Mouse (Mus musculus): ENCODE results near the gene Kcng4. TPM values are rescaled to one million over a fixed set of nuclear protein-coding genes. Genes with fewer than 3 reads are reported as not detected.

Kcng4 gene
- polyA plus RNA-seq, 1 experiment from 2014 or later: 0.18 TPM

DNA sequence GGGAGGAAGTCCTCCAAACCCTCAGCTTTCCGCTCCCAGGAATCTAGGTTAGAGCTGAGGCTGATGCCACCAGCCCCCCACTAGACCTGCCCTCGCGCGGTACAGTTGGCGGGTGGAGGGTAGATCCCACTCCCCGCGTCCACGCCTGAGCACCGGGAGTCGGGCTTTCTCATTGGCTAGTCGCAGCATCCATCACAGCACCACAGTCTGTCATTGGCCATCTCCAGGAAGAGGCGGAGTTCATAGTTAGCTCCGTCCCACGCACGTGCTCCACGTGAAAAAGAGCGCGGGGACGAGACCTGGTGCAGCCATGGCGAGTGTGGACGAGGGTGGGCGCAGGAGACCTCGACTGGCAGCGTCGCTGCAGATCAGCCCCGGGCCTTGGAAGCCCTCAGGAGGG, 23.0 kb downstream of the Kcng4 start, which contains the start of gene Adad2:
Gene Adad2, plus strand, starts transcription at position 277 of the 400 bp plus-strand sequence.
- ATAC-seq (ENCODE audit: insufficient read depth, low FRiP score): no peak
- Histone ChIP-seq H3K9ac (ENCODE audit: low read length) (no peak within 1 kb of the TSS), H3K4me2 (ENCODE audit: low read depth, low read length) (no peak within 1 kb of the TSS), H3K27ac (ENCODE audit: low read length) (no peak within 1 kb of the TSS), H3K27me3 (ENCODE audit: control insufficient read depth, insufficient read depth, low read length) (no peaks in the 10 kb centered on the region), H3K4me3 (replicated peaks; ENCODE audit: low read length) (no peak within 1 kb of the TSS), H3K4me1 (ENCODE audit: control insufficient read depth, insufficient read depth, low read length) (no peaks in the 10 kb centered on the region), H3K36me3 (ENCODE audit: control insufficient read depth, insufficient read depth, low read length) (no peaks in the 10 kb centered on the region), H3K9me3 (replicated peaks; ENCODE audit: control insufficient read depth, low read length) (0 out of 2 replicates have a peak, but pooled peaks cover 7% of the 10 kb centered on the region)
- WGBS: 79% methylated on average over 26 of the region's 26 CpGs

DNA sequence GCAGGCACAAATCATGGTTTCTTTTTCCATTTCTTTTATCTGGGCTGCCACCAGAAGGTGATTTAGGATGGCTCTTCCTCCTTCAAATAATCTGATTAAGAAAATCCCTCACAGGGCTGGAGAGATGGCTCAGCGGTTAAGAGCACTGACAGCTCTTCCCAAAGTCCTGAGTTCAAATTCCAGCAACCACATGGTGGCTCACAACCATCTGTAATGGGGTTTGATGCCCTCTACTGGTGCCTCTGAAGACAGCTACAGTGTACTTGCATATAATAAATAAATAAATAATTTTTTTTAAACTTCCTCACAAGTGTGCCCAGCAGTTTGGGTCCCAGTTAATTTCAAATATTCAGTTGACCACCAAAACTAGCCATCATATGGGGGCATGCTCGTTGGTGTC, 29.3 kb downstream of the Kcng4 start:
- Histone ChIP-seq H3K9ac (ENCODE audit: low read length) (no peak overlapping the region), H3K27ac (ENCODE audit: low read length) (no peak overlapping the region), H3K4me3 (replicated peaks; ENCODE audit: low read length) (no peak overlapping the region), H3K4me1 (ENCODE audit: control insufficient read depth, insufficient read depth, low read length) (peaks cover 10% of the 10 kb centered on the region), H3K4me2 (ENCODE audit: low read depth, low read length) (no peak overlapping the region), H3K27me3 (ENCODE audit: control insufficient read depth, insufficient read depth, low read length) (no peaks in the 10 kb centered on the region), H3K36me3 (ENCODE audit: control insufficient read depth, insufficient read depth, low read length) (peaks cover 11% of the 10 kb centered on the region), H3K9me3 (replicated peaks; ENCODE audit: control insufficient read depth, low read length) (0 out of 2 replicates have a peak, but pooled peaks cover 7% of the 10 kb centered on the region)
- WGBS: 83% methylated on average over 2 of the region's 2 CpGs
- no peak for ATAC-seq (ENCODE audit: insufficient read depth, low FRiP score)

DNA sequence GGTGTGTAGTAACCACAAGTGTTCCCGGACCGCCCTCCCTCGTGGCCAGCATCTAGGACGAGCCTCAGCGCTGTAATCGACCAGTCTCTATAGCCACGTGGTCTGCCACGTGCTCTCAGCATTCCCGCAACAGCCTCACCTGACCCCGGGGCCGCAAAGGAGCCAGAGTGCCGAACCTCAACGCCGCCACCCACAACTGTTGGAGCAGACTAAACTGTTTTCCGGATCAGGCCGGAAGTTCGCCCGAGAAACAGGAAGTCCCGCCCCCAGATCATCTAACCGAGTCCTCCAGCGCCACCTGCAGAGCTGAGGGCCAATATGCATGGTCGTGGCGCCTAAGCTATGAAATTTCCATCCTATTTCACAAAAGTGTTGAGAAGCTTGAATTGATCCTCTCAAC, 30.5 kb downstream of the Kcng4 start, which contains the start of gene Taf1c:
Gene Taf1c, minus strand, starts transcription at position 227 of the 400 bp plus-strand sequence.
- WGBS: under 1% methylated on average over 23 of the region's 23 CpGs
- Histone ChIP-seq H3K4me3 (replicated peaks; ENCODE audit: low read length) (peak within 1 kb of the TSS; percentile 82), H3K27ac (ENCODE audit: low read length) (peak within 1 kb of the TSS; percentile 61), H3K36me3 (ENCODE audit: control insufficient read depth, insufficient read depth, low read length) (peaks cover 17% of the 10 kb centered on the region), H3K9ac (ENCODE audit: low read length) (peak within 1 kb of the TSS; percentile 92), H3K27me3 (ENCODE audit: control insufficient read depth, insufficient read depth, low read length) (no peaks in the 10 kb centered on the region), H3K9me3 (replicated peaks; ENCODE audit: control insufficient read depth, low read length) (0 out of 2 replicates have a peak, but pooled peaks cover 7% of the 10 kb centered on the region), H3K4me1 (ENCODE audit: control insufficient read depth, insufficient read depth, low read length) (peaks cover 10% of the 10 kb centered on the region), H3K4me2 (ENCODE audit: low read depth, low read length) (peak within 1 kb of the TSS; percentile 86)
- ATAC-seq (ENCODE audit: insufficient read depth, low FRiP score): peak; percentile 87

DNA sequence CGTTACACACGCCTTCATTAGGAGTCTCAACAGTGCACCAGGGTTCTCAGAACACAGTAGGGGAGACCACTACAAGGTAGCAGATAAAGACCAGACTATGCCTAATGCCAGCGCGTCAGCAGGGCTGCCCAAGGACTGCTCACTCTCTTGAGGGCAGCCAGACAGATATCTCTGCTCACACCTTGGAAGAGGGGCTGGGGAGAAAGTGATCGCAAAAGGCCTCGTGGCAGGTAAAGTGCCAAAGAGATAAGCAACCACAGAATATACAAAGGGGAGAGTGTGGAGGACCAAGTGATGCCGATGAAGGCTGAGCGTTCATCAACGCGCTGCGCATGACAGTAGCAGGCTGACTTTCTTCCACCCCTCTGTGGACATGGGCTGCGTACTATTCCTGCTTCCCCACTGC, 31.1 kb downstream of the Kcng4 start:
- peak overlapping the region; percentile 82 for H3K4me3 ChIP-seq (replicated peaks; ENCODE audit: low read length)
- H3K27me3 ChIP-seq (ENCODE audit: control insufficient read depth, insufficient read depth, low read length): no peaks in the 10 kb centered on the region
- H3K4me2 ChIP-seq (ENCODE audit: low read depth, low read length): peak overlapping the region; percentile 86
- H3K9ac ChIP-seq (ENCODE audit: low read length): peak overlapping the region; percentile 92
- WGBS: 27% methylated on average over 12 of the region's 12 CpGs
- peaks cover 10% of the 10 kb centered on the region for H3K4me1 ChIP-seq (ENCODE audit: control insufficient read depth, insufficient read depth, low read length)
- peaks cover 17% of the 10 kb centered on the region for H3K36me3 ChIP-seq (ENCODE audit: control insufficient read depth, insufficient read depth, low read length)
- no peak for ATAC-seq (ENCODE audit: insufficient read depth, low FRiP score)
- peak overlapping the region; percentile 61; the same call in 1 of the 2 replicates for H3K27ac ChIP-seq (ENCODE audit: low read length)
- 0 out of 2 replicates have a peak, but pooled peaks cover 4% of the 10 kb centered on the region for H3K9me3 ChIP-seq (replicated peaks; ENCODE audit: control insufficient read depth, low read length)

DNA sequence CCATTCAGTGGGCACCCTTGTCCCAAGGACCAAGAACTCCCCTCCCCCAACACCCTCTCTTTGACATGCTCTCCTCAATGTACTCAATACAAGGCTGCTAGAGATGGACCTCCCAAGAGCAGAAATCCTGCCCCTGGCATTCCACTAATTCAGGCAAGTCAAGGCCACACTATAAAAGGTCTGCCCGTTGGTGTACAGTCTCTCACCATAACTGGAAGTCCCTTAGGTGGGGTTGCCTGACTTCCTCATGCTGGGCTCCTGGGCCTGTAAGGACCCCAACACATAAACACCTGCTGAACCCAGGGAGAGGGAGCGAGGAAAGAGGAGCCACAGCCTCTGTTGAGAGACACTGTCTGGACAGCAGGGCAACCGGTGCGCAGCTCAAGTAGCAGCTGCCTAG, 31.7 kb downstream of the Kcng4 start:
- no peak for ATAC-seq (ENCODE audit: insufficient read depth, low FRiP score)
- H3K36me3 ChIP-seq (ENCODE audit: control insufficient read depth, insufficient read depth, low read length): peaks cover 21% of the 10 kb centered on the region
- WGBS: 90% methylated on average over 4 of the region's 4 CpGs
- H3K4me1 ChIP-seq (ENCODE audit: control insufficient read depth, insufficient read depth, low read length): peaks cover 10% of the 10 kb centered on the region
- H3K27me3 ChIP-seq (ENCODE audit: control insufficient read depth, insufficient read depth, low read length): no peaks in the 10 kb centered on the region
- no peak overlapping the region for H3K27ac ChIP-seq (ENCODE audit: low read length)
- H3K9ac ChIP-seq (ENCODE audit: low read length): peak overlapping the region; percentile 92
- no peak overlapping the region for H3K4me3 ChIP-seq (replicated peaks; ENCODE audit: low read length)
- no peaks in the 10 kb centered on the region for H3K9me3 ChIP-seq (replicated peaks; ENCODE audit: control insufficient read depth, low read length)
- H3K4me2 ChIP-seq (ENCODE audit: low read depth, low read length): peak overlapping the region; percentile 86

DNA sequence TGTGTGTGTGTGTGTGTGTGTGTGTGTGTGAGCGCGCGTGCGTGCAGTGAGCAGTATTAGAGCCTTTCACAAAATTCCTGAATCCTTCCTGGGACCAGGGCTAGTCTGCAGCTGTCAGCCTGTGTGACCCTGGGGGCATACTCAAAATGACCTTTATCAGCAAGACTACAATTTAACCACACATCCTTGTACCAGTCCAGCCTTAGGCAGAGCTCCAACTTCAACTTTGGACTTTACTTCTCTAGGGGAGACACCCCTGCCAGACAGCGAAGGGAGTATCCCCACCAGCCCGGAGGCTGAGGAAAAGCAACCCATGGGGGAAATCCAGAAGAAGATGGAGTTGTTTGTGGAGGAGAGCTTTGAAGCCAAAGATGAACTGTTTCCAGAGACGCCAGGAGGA, 44.0 kb downstream of the Kcng4 start:
- 87% methylated on average over 7 of the region's 7 CpGs for WGBS
- H3K4me1 ChIP-seq (ENCODE audit: control insufficient read depth, insufficient read depth, low read length): no peaks in the 10 kb centered on the region
- H3K4me3 ChIP-seq (replicated peaks; ENCODE audit: low read length): no peak overlapping the region
- no peaks in the 10 kb centered on the region for H3K9me3 ChIP-seq (replicated peaks; ENCODE audit: control insufficient read depth, low read length)
- H3K27me3 ChIP-seq (ENCODE audit: control insufficient read depth, insufficient read depth, low read length): no peaks in the 10 kb centered on the region
- H3K4me2 ChIP-seq (ENCODE audit: low read depth, low read length): no peak overlapping the region
- H3K36me3 ChIP-seq (ENCODE audit: control insufficient read depth, insufficient read depth, low read length): no peaks in the 10 kb centered on the region
- H3K27ac ChIP-seq (ENCODE audit: low read length): no peak overlapping the region
- ATAC-seq (ENCODE audit: insufficient read depth, low FRiP score): no peak
- H3K9ac ChIP-seq (ENCODE audit: low read length): no peak overlapping the region

DNA sequence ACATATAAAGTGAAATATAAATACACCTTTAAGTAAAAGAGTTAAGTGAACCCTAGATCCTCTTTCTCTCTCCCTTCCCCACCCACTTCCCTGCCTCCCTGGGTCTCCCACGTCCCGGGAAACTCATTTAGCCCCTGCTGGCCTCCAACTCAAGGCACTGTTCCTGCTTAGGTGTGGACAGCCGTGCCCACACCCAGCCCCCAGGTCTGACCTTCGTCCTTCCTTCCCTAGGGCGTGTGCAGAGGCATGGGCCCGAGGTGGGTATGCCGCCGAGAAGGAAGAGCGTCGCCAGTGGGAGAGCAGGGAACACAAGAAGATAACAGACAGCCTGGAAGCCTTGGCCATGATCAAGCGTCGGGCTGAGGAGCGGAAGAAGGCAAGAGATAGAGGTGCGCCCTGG, 45.1 kb downstream of the Kcng4 start:
- H3K36me3 ChIP-seq (ENCODE audit: control insufficient read depth, insufficient read depth, low read length): no peaks in the 10 kb centered on the region
- ATAC-seq (ENCODE audit: insufficient read depth, low FRiP score): peak; percentile 38; the same call in 1 of the 2 replicates
- no peak overlapping the region for H3K27ac ChIP-seq (ENCODE audit: low read length)
- peaks cover 3% of the 10 kb centered on the region; the same call in 1 of the 2 replicates for H3K4me1 ChIP-seq (ENCODE audit: control insufficient read depth, insufficient read depth, low read length)
- H3K9me3 ChIP-seq (replicated peaks; ENCODE audit: control insufficient read depth, low read length): no peaks in the 10 kb centered on the region
- H3K27me3 ChIP-seq (ENCODE audit: control insufficient read depth, insufficient read depth, low read length): no peaks in the 10 kb centered on the region
- no peak overlapping the region for H3K4me3 ChIP-seq (replicated peaks; ENCODE audit: low read length)
- WGBS: 67% methylated on average over 14 of the region's 14 CpGs
- H3K9ac ChIP-seq (ENCODE audit: low read length): no peak overlapping the region
- no peak overlapping the region for H3K4me2 ChIP-seq (ENCODE audit: low read depth, low read length)

DNA sequence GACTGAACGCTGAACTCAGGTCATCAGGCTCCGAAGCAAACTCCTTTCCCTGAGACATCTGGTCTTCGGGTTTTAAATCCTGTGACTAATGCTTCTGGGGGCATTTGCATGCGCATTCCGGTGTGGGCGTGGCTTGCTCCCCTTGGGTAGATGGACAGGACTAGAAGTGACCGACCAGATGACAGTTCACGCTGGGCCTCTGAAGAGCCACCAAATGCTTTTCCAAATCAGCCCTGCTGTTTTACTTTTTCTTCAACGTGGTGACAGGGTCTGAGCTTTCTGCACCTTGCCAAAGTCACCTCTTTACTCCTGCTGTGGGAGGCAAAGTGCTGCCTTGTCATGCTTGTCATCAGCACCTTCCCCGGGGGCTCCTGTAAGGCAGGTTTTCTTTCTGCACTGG, 46.6 kb downstream of the Kcng4 start:
- no peaks in the 10 kb centered on the region for H3K36me3 ChIP-seq (ENCODE audit: control insufficient read depth, insufficient read depth, low read length)
- 26% methylated on average over 10 of the region's 10 CpGs for WGBS

DNA sequence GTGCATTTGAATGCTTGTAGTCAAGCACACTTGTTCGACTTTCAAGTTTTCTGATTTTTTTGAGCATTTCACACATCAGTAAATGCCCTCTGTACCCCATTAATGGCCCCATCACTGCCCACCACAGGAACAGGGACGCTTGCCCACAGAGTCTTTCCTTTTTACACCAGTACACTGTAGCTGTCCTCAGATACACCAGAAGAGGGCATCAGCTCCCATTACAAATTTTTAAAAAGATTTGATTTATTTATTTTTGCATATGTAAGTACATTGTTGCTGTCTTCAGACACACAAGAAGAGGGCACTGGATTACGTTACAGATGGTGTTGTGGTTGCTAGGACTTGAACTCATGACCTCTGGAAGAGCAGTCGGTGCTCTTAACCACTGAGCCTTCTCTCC, 47.2 kb downstream of the Kcng4 start:
- 66% methylated on average over 4 of the region's 4 CpGs for WGBS

More for the DNA sequence above, 46.6 kb downstream of the Kcng4 start:
- ATAC-seq (ENCODE audit: insufficient read depth, low FRiP score): no peak
- no peak overlapping the region for H3K9ac ChIP-seq (ENCODE audit: low read length)
- H3K4me3 ChIP-seq (replicated peaks; ENCODE audit: low read length): no peak overlapping the region
- H3K4me1 ChIP-seq (ENCODE audit: control insufficient read depth, insufficient read depth, low read length): peaks cover 3% of the 10 kb centered on the region; the same call in 1 of the 2 replicates
- H3K27me3 ChIP-seq (ENCODE audit: control insufficient read depth, insufficient read depth, low read length): no peaks in the 10 kb centered on the region
- H3K27ac ChIP-seq (ENCODE audit: low read length): no peak overlapping the region
- H3K4me2 ChIP-seq (ENCODE audit: low read depth, low read length): no peak overlapping the region
- no peaks in the 10 kb centered on the region for H3K9me3 ChIP-seq (replicated peaks; ENCODE audit: control insufficient read depth, low read length)

More for the DNA sequence above, 47.2 kb downstream of the Kcng4 start:
- H3K4me2 ChIP-seq (ENCODE audit: low read depth, low read length): no peak overlapping the region
- no peak overlapping the region for H3K9ac ChIP-seq (ENCODE audit: low read length)
- no peaks in the 10 kb centered on the region for H3K9me3 ChIP-seq (replicated peaks; ENCODE audit: control insufficient read depth, low read length)
- no peaks in the 10 kb centered on the region for H3K27me3 ChIP-seq (ENCODE audit: control insufficient read depth, insufficient read depth, low read length)
- ATAC-seq (ENCODE audit: insufficient read depth, low FRiP score): no peak
- H3K36me3 ChIP-seq (ENCODE audit: control insufficient read depth, insufficient read depth, low read length): no peaks in the 10 kb centered on the region
- peaks cover 3% of the 10 kb centered on the region; the same call in 1 of the 2 replicates for H3K4me1 ChIP-seq (ENCODE audit: control insufficient read depth, insufficient read depth, low read length)
- H3K27ac ChIP-seq (ENCODE audit: low read length): no peak overlapping the region
- H3K4me3 ChIP-seq (replicated peaks; ENCODE audit: low read length): no peak overlapping the region
